Mouse (Mus musculus) retina, adult 2 months (tissue): ENCODE results near the gene Cstb.

Experiments
- DNase-seq: peaks from one replicate; pipeline ENCODE4 v3.0.0-alpha.2; 2012; ENCODE audit warnings: low read depth, low spot score

Gene Cstb

DNA sequence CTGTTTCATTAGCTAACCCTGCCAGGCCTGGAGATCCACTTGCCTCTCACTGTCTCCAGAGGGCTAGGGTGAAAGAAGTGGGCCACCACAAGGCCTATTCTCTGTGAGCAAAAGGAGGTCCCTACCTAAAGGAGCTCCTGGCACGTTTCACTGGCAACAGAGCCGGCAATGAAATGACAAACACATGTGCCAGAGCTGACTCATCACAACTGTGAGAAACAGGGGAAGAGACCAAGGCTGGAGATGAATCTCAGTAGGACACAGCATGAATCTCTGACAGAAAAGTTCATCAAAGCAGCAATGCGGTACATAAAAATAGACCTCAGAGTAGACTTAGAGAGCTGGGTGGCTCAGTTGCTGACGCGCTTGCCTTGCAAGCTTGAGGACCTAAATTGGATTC lies 7.6 kb upstream of the Cstb start:
- DNase-seq = no peak

DNA sequence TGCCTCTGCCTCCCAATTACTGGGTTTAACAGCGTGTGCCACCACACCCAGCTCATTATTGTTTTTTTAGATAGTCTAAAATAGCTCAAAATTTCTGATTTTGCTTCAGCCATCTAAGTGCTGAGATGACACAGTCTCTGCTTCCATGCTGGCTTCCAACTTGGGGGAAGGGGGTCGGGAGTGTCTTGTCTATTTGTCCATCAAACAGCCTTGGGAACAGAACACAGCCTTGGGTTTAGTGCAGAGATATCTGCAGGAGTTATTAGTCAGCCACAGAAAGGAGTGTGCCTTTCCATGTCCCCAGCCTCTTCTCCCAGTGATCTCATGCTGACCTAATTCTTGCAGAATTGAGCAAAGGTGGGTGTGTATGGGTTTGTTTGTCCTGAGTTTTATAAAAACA lies 6.7 kb upstream of the Cstb start:
- DNase-seq = no peak

DNA sequence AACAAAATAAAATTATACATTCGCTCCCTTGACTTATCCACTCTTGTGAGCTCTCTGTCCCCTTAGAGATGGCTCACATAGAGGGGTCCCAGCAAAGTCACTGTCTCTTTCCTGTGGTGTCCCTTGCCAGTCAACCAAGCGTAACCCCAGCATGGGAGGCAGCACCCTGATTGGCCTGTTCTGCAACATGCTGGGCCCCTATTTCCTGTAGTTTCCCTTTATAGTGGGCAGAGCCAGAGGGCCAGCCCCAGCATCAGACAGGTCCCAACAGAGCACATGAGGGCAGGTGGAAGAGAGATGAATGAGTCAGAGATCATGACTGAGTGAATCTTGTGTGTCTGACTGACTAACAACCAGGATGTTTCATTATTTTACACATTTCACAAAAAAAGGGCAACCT lies 4.5 kb upstream of the Cstb start:
- no peak for DNase-seq

DNA sequence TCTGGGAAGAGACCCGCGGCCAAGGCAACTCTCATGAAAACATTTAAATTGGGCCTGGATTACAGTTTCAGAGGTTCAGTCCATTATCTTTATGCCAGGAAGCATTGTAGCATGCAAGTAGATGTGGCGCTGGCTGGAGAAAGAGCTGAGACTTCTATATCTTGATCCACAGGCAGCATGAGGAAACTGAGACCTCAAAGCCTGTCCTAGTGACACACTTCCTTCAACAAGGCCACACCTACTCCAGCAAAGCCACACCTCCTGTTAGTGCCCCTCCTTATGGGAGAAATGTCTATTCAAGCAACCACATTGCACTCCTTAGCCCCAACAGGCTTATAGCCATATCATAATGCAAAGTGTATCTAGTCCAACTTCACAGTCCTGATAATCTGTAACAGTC lies 2.9 kb upstream of the Cstb start:
- DNase-seq = no peak

DNA sequence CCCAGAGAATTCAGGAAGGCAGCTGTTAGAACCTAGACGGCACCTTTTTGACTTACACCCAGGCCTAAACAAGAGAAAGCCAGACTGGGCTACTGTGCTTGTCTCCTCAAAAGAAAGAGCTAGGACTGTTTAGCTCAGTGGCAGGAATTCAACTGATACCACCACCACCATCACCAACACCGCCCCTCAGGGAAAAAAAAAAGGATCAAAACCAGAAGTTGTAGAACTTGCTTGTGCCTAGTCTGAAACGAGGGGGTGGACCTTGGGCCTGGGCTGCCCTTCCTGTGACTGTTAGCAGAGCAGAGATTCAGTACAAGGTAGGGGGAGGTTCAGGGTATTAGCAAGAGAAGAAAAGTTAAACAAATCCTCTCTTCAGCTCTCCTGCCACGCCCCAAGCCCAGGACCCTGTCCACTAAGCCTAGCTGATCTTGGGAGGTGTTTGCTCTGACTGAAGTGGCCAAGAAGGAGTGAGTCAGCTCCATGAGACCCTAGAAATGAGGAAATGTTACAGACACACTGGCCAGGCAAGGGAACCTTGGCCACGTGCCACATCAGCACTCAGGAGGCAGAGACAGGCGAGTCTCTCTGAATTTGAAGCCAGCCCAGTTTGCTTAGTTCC lies 757 bp downstream of the Cstb start:
- no peak for DNase-seq

DNA sequence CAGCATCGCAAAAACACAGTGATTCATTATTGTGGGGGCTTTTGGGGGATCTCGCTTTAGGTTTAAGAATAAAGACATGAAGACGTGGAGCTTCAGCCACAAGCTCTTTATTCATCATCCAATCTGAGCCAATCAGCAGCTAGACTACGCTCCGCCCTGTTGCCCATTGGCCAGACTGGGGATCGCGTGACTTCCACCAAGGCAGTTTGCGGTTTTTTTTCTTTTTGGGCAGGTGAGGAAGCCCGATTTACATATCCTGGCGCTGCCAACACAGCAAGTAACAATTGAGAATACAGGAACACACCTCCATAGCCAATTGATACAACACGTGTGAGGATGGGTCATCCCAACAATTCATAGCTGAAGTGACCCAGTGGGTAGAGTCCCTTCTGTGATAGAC lies 2.6 kb downstream of the Cstb start:
- DNase-seq = no peak

DNA sequence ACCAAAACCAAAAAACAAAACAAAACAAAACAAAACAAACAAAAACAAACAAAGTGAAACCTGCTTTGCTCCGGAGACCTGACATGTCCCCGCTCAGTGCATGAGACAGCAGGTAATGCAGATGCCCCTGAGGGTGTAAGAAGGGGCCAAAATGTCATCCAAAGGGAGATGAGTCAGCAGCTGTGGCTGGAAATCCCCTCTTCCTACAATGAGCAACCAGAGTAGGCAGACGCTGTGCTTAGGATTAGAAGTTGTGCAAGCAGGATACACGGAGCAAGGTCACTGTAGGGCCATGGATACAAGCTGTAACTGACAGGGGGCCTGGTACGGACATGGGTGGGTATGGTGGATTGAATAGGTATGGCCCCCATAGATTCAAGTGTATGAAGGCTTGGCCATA lies 3.7 kb downstream of the Cstb start:
- no peak for DNase-seq

DNA sequence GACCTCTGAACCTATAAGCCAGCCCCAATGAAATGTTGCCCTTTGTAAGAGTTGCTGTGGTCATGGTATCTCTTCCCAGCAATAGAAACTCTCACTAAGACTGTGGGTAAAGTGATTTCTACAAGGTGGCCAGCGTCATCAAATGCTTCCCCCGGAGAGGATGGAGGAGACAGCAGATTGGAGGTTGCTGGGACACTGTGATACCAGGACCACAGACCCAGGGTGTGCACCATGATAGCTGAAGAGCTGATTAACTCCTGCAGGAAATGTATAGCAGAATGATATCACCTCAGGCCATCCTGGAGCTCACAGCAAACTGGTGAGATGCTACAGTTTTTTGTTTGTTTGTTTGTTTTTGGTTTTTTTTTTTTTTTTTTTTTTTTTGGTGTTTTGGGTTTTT lies 4.3 kb downstream of the Cstb start:
- no peak for DNase-seq

DNA sequence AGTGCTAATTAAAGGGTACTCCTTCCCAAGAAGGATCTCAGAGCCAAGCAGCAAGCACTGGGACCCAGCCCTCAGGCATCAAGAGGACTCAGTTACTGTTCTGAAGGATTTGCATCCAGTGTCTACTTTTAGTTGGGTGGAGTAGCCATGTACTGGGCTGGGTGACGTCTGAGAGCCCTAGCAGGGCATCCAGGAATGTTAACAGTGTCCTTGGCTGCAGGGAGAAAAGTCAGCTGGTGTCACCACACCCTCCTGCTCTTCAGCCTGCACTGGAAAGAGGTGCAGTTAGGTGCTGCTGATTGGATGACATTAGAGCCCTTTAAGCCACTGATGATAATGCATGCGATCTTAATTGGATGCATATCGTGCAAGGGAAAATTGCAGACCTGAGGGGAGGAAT lies 7.4 kb downstream of the Cstb start:
- no peak for DNase-seq

DNA sequence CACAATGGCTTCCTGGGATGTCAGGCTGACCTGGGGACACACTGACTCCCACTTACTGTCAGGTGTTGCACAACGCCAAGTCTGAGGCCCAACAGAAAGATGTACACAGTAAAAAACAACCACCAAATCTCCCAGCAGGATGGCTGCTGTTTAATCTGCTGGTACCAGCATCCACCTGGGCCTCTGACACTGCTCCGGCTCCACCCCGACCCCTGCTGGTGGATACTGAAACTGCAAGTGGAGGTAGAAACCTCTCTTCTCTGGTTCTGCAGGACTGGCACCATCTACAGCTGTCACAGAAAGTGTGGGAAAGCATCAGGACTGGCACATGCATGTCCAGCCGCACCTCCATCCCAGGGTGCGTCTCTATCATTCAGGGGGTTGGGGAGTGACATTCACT lies 12.6 kb downstream of the Cstb start:
- DNase-seq = no peak

DNA sequence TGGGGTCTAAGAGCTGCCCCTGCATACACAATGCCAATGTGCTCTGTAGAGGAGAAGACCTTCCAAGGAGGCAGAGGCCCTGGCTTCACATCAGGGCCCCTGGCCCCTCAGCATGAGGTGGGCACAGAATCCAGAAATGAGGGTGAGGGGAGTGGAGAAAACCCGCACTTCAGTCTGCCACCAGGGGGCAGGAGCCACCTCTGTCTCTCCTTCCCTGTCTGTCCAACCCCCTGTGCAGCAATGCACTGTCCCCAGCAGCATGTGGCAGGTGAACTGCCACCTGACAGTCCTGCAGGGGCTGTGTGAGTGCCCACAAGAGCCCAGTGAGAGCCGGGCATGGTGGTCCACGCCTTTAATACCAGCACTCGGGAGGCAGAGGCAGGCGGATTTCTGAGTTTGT lies 14.1 kb downstream of the Cstb start:
- no peak for DNase-seq

DNA sequence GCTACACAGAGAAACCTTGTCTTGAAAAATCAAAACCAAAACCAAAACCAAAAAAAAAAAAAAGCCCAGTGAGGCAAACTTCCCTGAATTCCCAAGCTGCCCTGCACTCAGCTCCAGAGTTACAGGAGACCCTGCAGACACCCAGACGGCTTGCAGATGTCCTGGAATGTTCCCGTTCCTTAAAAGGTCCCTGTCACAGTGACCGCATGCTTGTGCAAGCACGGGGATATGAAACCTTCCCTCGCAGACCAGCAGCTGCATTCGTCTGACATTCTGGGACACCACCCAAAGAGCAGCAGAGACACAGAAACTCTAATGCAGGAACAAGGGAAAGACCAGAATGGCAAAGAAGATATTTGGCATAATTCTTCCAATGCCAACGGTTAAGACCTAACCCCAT lies 14.5 kb downstream of the Cstb start:
- DNase-seq = no peak

DNA sequence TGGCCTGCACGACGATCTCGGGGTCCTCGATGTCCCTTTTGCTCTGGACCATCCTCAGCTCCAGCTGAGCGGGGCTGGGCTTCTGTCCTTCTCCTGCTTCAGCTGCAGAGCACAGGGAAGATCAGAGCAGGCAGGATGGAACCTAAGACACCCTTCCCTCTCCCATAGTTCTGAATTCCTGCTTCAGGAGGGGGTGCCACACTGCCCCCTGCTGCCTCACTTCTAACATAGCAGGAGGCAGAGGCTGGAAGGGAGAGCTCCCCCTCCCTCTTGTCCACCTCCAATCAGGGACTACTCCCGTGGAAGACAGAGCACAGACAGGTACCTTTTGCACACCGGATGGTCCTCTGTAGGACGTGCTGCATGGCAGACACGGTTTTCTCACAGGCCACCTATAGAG lies 15.3 kb downstream of the Cstb start:
- DNase-seq = no peak

DNA sequence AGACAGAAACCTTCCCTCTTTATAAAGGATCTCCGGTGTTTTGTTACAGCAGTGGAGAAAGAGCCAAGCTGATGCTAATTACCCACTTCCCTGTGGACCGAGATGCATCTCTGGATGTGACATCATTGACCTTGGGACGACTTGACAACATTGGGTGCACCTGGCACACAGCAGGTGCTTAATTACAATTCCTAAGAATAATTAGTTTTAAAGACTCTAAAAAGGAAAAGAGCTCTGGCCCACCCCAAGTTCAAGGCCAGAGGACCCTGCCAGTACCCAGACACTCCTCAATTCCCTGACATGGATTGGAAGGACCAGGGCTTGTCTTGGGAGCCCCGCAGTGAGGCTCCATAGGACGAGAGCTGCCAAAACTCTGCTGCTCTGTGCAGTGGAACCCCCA lies 16.1 kb downstream of the Cstb start:
- DNase-seq = no peak

DNA sequence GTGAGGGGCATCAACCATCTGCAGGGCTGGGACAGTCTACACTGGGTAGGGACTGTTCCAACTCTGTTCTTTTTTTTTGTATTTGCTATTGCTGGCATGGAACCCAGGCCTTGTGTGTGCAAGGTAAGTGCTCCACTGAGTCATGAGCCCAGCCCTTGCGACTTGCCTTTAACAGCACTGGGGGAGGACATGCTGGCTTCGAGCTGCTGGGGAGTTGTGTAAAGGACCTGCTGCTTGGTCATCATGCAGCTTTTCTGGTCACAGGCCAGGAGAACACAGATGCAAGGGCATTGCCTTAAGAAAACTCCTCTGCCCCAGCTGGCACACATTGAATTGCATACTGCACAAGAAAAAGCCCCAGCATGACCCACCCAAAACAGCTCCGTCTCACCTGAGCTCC lies 16.8 kb downstream of the Cstb start:
- no peak for DNase-seq

DNA sequence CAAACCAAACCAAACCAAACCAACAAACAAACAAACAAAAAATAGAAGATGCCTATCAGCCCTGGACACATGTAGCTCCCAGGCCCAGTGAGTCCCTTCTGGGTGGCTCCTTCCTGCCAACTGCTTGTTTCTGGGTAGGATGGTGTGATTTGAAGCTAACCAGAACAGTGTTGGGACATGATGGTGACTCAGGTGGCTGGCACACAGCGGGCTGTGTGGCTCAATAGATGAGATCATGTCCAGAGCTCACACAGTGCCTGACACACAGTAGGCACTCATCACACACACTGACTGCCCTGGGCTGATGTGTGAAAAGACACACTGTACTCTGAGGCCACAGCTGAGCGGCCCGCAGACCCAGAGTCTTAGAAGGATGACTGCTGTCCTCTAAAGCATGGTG lies 20.7 kb downstream of the Cstb start:
- no peak for DNase-seq

DNA sequence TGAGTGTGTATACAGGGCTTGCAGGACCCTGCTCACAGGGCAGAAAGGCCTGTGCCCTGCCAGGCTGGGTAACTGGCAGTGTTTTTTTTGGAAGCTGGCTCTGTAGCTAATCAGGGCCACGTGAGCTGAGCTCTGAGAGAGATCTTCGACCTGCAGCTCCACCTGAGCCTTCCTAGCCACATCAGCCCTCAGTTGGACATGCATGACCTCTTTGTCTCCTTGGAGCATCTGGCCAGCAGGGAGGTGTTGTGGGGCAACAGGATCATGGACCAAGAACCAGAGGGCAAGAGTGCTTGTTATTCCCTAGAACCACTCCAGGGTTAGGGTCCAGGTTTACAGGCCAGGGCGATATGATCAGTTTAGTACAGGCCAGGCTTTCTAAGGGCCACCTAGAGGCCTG lies 21.9 kb downstream of the Cstb start:
- DNase-seq = no peak

DNA sequence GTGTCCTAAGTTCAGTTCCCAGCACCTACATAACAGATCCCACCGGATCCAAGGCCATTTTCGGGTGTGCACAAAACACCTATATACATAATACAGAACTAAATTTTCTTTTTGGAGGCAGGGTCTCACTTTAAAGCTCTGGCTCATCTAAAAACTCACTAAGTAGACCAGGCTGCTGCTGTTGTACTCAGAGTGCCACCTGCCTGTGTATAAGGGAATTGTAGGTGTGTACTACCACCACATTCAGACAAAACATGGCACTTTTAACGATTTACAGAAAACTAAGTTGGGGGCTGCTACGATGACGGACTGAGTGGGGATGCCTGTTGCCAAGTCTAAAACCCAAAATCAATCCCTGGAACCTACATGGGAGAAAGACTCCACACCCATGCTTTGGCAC lies 25.3 kb downstream of the Cstb start:
- no peak for DNase-seq

DNA sequence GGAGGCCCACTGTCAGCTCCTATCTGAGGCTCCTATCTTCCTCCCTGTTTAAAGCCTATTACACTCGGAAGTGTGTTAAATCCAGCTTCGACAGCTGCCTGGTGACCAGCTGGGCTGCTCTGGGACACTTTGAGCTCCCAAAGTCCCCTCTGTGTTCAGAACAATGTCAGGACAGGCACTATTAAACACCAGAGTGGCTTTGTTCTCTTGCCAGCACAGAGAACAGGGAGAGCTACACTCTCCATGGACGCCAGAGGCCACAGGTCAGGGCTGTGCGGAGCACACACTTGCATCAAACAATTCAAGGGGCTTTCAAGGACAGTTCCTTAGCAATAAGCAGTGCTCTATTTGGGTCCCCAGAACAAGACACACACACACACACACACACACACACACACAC lies 27.2 kb downstream of the Cstb start:
- no peak for DNase-seq

DNA sequence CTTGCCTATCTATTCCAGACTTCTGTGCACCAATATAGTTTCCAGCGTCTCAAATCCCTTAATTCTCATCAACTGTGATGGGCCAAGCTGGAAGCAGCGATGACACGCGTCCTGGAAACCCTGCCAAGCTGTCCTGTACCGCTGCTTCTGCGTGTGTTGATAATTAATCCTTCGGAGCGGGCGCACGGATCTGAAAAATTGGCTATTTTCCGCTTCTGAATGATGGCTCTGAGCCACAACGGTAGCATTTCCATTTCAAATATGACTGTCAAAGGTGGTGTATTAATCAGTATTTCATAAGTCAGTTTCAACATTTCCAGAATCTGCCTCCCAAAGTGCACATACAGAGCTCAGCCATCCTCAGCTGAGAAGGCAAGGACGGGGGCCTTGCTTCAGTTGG lies 31.2 kb downstream of the Cstb start:
- no peak for DNase-seq

DNA sequence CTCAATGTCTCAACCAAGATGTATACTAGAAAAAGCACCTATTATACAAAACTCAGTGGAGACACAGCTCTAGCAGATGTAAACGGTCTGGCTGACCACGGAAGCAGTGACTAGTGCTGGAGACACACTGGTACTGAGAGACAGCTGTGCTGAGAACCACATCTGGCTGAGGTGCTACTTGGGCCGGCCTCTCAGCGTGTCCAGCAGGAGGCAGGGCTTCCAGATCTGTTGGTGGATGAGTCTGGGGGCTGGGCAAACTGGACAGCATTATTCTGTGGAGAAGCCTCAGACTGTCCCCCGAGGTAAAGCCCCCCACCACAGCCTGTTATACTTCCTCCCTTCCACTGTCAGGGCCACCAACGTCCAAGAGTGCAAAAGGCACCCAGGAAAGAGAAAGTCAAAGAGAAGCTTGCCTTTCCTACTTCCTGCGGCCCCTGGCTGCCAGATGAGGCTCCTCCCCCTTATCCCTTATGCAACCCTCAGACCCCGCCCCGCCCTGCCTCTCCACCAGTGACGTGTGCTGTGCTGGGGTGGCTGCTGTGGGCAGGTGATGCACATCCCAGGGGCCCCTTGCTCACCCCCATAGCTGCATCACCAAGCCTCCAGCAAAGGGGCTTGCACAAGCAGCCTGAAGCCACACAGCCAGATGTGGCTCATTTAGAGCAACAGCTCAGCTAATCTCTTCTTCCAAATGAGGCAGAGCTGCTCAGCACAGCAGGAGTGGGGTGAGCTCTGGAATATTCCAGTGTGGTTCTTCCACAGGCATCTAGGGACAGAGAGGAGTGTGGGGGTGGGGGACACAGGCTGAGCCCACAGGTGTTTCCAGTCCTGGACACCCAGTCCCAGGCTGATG lies 32.3 kb downstream of the Cstb start:
- no peak for DNase-seq

DNA sequence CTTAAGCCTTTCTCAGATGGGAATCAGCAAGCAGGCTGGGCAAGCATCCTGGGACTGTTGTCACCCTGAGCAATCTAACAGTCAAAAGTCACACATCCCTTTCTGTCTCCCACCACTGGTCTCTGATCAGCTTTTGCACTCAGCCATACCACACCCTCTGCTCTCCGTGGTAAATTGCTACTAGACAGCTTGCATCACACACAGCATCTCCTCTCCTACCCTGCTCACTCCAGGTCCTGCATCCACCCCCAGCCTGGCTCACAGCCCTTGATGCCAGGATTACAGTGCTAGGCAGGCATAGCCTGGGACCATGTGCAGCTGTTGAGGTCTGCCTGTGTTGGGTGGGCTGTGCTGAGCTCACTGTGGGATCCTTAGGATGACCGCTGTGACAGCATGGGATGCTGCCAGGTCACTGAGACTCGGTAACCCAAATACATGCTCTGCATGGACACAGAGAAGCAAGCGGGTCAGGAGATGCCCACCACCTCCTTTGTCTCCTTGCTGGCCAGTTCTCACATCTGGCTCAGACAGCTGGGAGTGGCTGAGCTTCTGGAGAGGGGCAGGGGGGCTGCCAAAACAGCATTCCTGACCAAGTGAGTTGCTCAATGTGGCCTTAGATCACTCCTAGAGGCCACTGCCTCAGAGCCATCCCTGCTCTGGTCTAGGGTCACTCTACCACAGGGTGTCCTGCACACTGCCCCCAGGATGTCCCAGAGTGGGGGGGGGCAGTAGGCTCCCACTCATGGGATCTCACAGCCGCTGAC lies 33.1 kb downstream of the Cstb start:
- no peak for DNase-seq

DNA sequence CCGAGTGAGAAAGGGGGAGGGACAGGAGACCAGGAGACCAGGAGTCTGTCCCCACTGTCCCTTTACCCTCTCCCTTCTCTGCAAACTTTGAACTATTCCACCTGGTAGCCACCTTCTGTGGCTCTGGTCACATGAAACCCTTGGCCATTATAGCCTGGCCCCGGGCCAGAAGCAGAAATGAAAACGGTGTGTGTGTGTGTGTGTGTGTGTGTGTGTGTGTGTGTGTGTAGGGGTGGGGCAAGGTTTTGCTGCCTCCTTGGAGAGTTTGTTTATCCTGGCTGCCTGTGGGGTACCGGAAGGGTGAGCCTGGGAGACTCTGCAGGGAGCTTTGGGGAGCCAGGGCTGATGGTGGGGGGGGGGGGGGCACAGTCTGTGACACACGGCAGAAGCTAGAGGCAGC lies 35.0 kb downstream of the Cstb start:
- no peak for DNase-seq
